Mouse (Mus musculus): ENCODE data around the gene Tmem150c.

GRCm38 (mm10) chr5:100200296-100200695, 40.7 kb upstream of the Tmem150c start:
- TF ChIP-seq CTCF (IDR thresholded peaks at IDR 0.05; ENCODE audit: low read depth), result no peak
- no peak for TF ChIP-seq EP300 (IDR thresholded peaks at IDR 0.05; ENCODE audit: low read depth)
